Mouse (Mus musculus): ENCODE results near the gene Rgs7. TPM values are rescaled to one million over a fixed set of nuclear protein-coding genes. Genes with fewer than 3 reads are reported as not detected.

The Rgs7 gene
- polyA plus RNA-seq, 1 experiment from 2014 or later: 2.3 TPM

- no peaks in the 10 kb centered on the region for H3K9me3 ChIP-seq
- H3K27me3 ChIP-seq: no peaks in the 10 kb centered on the region
- H3K4me3 ChIP-seq: no peak overlapping the region
- no peak for ATAC-seq (ENCODE audit: insufficient number of reproducible peaks, insufficient read depth, low FRiP score, low TSS enrichment)
- no peaks in the 10 kb centered on the region for H3K36me3 ChIP-seq
- no peak overlapping the region for H3K27ac ChIP-seq
- no peak overlapping the region for H3K9ac ChIP-seq
- WGBS: 73% methylated on average over 1 of the region's 1 CpGs
- no peak overlapping the region for H3K4me2 ChIP-seq (replicated peaks)
- no peaks in the 10 kb centered on the region for H3K4me1 ChIP-seq
Observed at GRCm38 (mm10) chr1:175203544-175203943, 288.8 kb downstream of the Rgs7 start.

- Histone ChIP-seq H3K27ac (no peak overlapping the region), H3K4me2 (replicated peaks) (no peak overlapping the region), H3K27me3 (no peaks in the 10 kb centered on the region), H3K4me3 (no peak overlapping the region), H3K9ac (no peak overlapping the region), H3K9me3 (no peaks in the 10 kb centered on the region), H3K4me1 (no peaks in the 10 kb centered on the region), H3K36me3 (no peaks in the 10 kb centered on the region)
- 62% methylated on average over 2 of the region's 2 CpGs for WGBS
- no peak for ATAC-seq (ENCODE audit: insufficient number of reproducible peaks, insufficient read depth, low FRiP score, low TSS enrichment)
Observed at GRCm38 (mm10) chr1:175202902-175203301, 289.4 kb downstream of the Rgs7 start.

GRCm38 (mm10) chr1:175198881-175199280 lies 293.4 kb downstream of the Rgs7 start:
- no peak overlapping the region for H3K4me3 ChIP-seq
- H3K4me1 ChIP-seq: no peaks in the 10 kb centered on the region
- WGBS: 89% methylated on average over 4 of the region's 4 CpGs
- H3K36me3 ChIP-seq: no peaks in the 10 kb centered on the region
- H3K4me2 ChIP-seq (replicated peaks): no peak overlapping the region
- ATAC-seq (ENCODE audit: insufficient number of reproducible peaks, insufficient read depth, low FRiP score, low TSS enrichment): no peak
- no peak overlapping the region for H3K27ac ChIP-seq
- H3K27me3 ChIP-seq: no peaks in the 10 kb centered on the region
- no peak overlapping the region for H3K9ac ChIP-seq
- no peaks in the 10 kb centered on the region for H3K9me3 ChIP-seq

GRCm38 (mm10) chr1:175195806-175196205 lies 296.5 kb downstream of the Rgs7 start:
- Histone ChIP-seq H3K9ac (no peak overlapping the region), H3K4me2 (replicated peaks) (no peak overlapping the region), H3K27ac (no peak overlapping the region), H3K9me3 (no peaks in the 10 kb centered on the region), H3K4me3 (no peak overlapping the region), H3K27me3 (no peaks in the 10 kb centered on the region), H3K4me1 (no peaks in the 10 kb centered on the region), H3K36me3 (no peaks in the 10 kb centered on the region)
- WGBS: 85% methylated on average over 4 of the region's 4 CpGs
- no peak for ATAC-seq (ENCODE audit: insufficient number of reproducible peaks, insufficient read depth, low FRiP score, low TSS enrichment)

GRCm38 (mm10) chr1:175188186-175188585 lies 304.1 kb downstream of the Rgs7 start:
- Histone ChIP-seq H3K4me1 (no peaks in the 10 kb centered on the region), H3K4me2 (replicated peaks) (no peak overlapping the region), H3K9ac (no peak overlapping the region), H3K27me3 (no peaks in the 10 kb centered on the region), H3K4me3 (no peak overlapping the region), H3K9me3 (no peaks in the 10 kb centered on the region), H3K27ac (no peak overlapping the region), H3K36me3 (no peaks in the 10 kb centered on the region)
- ATAC-seq (ENCODE audit: insufficient number of reproducible peaks, insufficient read depth, low FRiP score, low TSS enrichment): no peak
- WGBS: 73% methylated on average over 5 of the region's 5 CpGs

GRCm38 (mm10) chr1:175185211-175185610 lies 307.1 kb downstream of the Rgs7 start:
- Histone ChIP-seq H3K9ac (no peak overlapping the region), H3K4me1 (no peaks in the 10 kb centered on the region), H3K36me3 (no peaks in the 10 kb centered on the region), H3K4me3 (no peak overlapping the region), H3K9me3 (no peaks in the 10 kb centered on the region), H3K27me3 (no peaks in the 10 kb centered on the region), H3K4me2 (replicated peaks) (no peak overlapping the region), H3K27ac (no peak overlapping the region)
- ATAC-seq (ENCODE audit: insufficient number of reproducible peaks, insufficient read depth, low FRiP score, low TSS enrichment): no peak
- 89% methylated on average over 2 of the region's 2 CpGs for WGBS

- no peak for ATAC-seq (ENCODE audit: insufficient number of reproducible peaks, insufficient read depth, low FRiP score, low TSS enrichment)
- WGBS: 73% methylated on average over 3 of the region's 3 CpGs
- no peak overlapping the region for H3K27ac ChIP-seq
- H3K4me1 ChIP-seq: no peaks in the 10 kb centered on the region
- H3K36me3 ChIP-seq: no peaks in the 10 kb centered on the region
- H3K4me3 ChIP-seq: no peak overlapping the region
- H3K9ac ChIP-seq: no peak overlapping the region
- H3K27me3 ChIP-seq: no peaks in the 10 kb centered on the region
- H3K4me2 ChIP-seq (replicated peaks): no peak overlapping the region
- no peaks in the 10 kb centered on the region for H3K9me3 ChIP-seq
Observed at GRCm38 (mm10) chr1:175184736-175185135, 307.6 kb downstream of the Rgs7 start.

- Histone ChIP-seq H3K27me3 (no peaks in the 10 kb centered on the region), H3K36me3 (no peaks in the 10 kb centered on the region), H3K4me3 (no peak overlapping the region), H3K9me3 (no peaks in the 10 kb centered on the region), H3K9ac (no peak overlapping the region), H3K27ac (no peak overlapping the region), H3K4me1 (no peaks in the 10 kb centered on the region), H3K4me2 (replicated peaks) (no peak overlapping the region)
- WGBS: 95% methylated on average over 1 of the region's 1 CpGs
- ATAC-seq (ENCODE audit: insufficient number of reproducible peaks, insufficient read depth, low FRiP score, low TSS enrichment): no peak
Observed at GRCm38 (mm10) chr1:175178733-175179132, 313.6 kb downstream of the Rgs7 start.

GRCm38 (mm10) chr1:175174918-175175675 lies 317.2 kb downstream of the Rgs7 start:
- WGBS: 73% methylated on average over 5 of the region's 5 CpGs
- H3K4me1 ChIP-seq: no peaks in the 10 kb centered on the region
- no peaks in the 10 kb centered on the region for H3K27me3 ChIP-seq
- H3K4me3 ChIP-seq: no peak overlapping the region
- H3K9ac ChIP-seq: no peak overlapping the region
- H3K36me3 ChIP-seq: no peaks in the 10 kb centered on the region
- no peak overlapping the region for H3K4me2 ChIP-seq (replicated peaks)
- no peak for ATAC-seq (ENCODE audit: insufficient number of reproducible peaks, insufficient read depth, low FRiP score, low TSS enrichment)
- no peaks in the 10 kb centered on the region for H3K9me3 ChIP-seq
- no peak overlapping the region for H3K27ac ChIP-seq

- WGBS: 80% methylated on average over 1 of the region's 1 CpGs
- Histone ChIP-seq H3K4me3 (no peak overlapping the region), H3K27ac (no peak overlapping the region), H3K9ac (no peak overlapping the region), H3K36me3 (no peaks in the 10 kb centered on the region), H3K4me1 (no peaks in the 10 kb centered on the region), H3K9me3 (no peaks in the 10 kb centered on the region), H3K4me2 (replicated peaks) (no peak overlapping the region), H3K27me3 (no peaks in the 10 kb centered on the region)
- no peak for ATAC-seq (ENCODE audit: insufficient number of reproducible peaks, insufficient read depth, low FRiP score, low TSS enrichment)
Observed at GRCm38 (mm10) chr1:175155469-175155868, 336.8 kb downstream of the Rgs7 start.

GRCm38 (mm10) chr1:175143051-175143450 lies 349.2 kb downstream of the Rgs7 start:
- Histone ChIP-seq H3K4me1 (no peaks in the 10 kb centered on the region), H3K27ac (no peak overlapping the region), H3K9me3 (no peaks in the 10 kb centered on the region), H3K4me2 (replicated peaks) (no peak overlapping the region), H3K36me3 (no peaks in the 10 kb centered on the region), H3K4me3 (no peak overlapping the region), H3K9ac (no peak overlapping the region), H3K27me3 (no peaks in the 10 kb centered on the region)
- WGBS: 84% methylated on average over 4 of the region's 4 CpGs
- ATAC-seq (ENCODE audit: insufficient number of reproducible peaks, insufficient read depth, low FRiP score, low TSS enrichment): no peak

- no peak overlapping the region for H3K9ac ChIP-seq
- H3K27ac ChIP-seq: no peak overlapping the region
- 56% methylated on average over 2 of the region's 2 CpGs for WGBS
- H3K4me2 ChIP-seq (replicated peaks): no peak overlapping the region
- ATAC-seq (ENCODE audit: insufficient number of reproducible peaks, insufficient read depth, low FRiP score, low TSS enrichment): no peak
- no peak overlapping the region for H3K4me3 ChIP-seq
- no peaks in the 10 kb centered on the region for H3K27me3 ChIP-seq
- H3K4me1 ChIP-seq: no peaks in the 10 kb centered on the region
- no peaks in the 10 kb centered on the region for H3K9me3 ChIP-seq
- no peaks in the 10 kb centered on the region for H3K36me3 ChIP-seq
Observed at GRCm38 (mm10) chr1:175128525-175128924, 363.8 kb downstream of the Rgs7 start.

Data from embryonic facial prominence, embryonic 12.5 days (tissue).